Mouse (Mus musculus): ENCODE data around the gene A430078G23Rik. TPM values are rescaled to one million over a fixed set of nuclear protein-coding genes. Genes with fewer than 3 reads are reported as not detected.
A peak's percentile ranks its signal among the peaks of the same experiment; 100 is the strongest.
"Not testable (repeated sequence)": the region's sequence is repeated elsewhere in the genome, so short reads cannot be mapped to it uniquely, and the experiment has no call there.

A430078G23Rik gene
- polyA plus RNA-seq, 1 experiment from 2014 or later, result not detected

DNA sequence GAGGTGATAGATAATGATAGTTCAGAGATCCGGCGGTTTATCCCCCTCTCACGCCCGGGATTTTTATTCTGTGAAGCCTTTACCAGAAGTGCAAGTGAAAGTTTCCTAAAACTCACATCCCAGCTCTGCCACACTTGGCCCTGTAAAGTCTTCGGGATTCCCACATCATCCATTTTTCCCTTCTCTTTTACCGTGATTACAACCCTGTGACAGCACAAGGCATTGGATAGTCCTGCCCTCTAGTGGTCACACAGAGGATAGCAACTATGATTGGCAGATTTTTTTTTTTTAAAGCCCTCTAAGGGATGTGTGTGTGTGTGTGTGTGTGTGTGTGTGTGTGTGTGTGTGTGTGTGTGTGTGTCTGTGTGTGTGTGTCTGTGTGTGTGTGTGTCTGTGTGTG is 22.6 kb upstream of the A430078G23Rik start:
- 0 out of 2 replicates have a peak, but pooled peaks have one; percentile 63 for ATAC-seq
- no peaks in the 10 kb centered on the region for H3K4me1 ChIP-seq (replicated peaks)
- WGBS, result 47% methylated on average over 6 of the region's 6 CpGs
- no peak overlapping the region for H3K4me2 ChIP-seq (replicated peaks)
- no peaks in the 10 kb centered on the region for H3K36me3 ChIP-seq
- H3K27ac ChIP-seq, result no peak overlapping the region
- H3K9me3 ChIP-seq, result no peaks in the 10 kb centered on the region
- no peaks in the 10 kb centered on the region for H3K27me3 ChIP-seq
- no peak overlapping the region for H3K9ac ChIP-seq (replicated peaks)
- H3K4me3 ChIP-seq (replicated peaks), result no peak overlapping the region

DNA sequence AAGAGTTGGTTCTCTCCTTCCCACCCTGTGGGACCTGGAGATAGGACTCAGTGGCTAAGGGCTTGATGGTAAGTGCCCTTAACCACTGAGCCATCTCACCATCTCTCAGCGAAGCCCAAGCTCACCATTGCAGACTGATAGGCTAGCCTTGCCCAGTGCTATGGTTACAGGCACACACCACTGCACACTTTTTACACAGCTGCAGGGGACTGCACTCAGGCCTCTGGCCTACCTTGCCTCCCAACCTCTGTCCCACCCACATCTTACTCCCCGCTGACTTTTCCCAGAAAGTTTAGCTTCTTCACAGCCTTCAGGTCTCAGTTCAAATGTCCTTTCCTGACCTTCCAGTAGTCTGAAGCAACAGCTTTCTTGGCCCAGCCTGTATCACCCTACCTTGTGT is 21.5 kb upstream of the A430078G23Rik start:
- 82% methylated on average over 2 of the region's 2 CpGs for WGBS

GRCm38 (mm10) chr8:3335881-3336280 is 17.3 kb upstream of the A430078G23Rik start:
- Histone ChIP-seq H3K4me3 (replicated peaks) (no peak overlapping the region), H3K36me3 (no peaks in the 10 kb centered on the region), H3K27ac (no peak overlapping the region), H3K9me3 (no peaks in the 10 kb centered on the region), H3K9ac (replicated peaks) (no peak overlapping the region), H3K4me1 (replicated peaks) (no peaks in the 10 kb centered on the region), H3K4me2 (replicated peaks) (no peak overlapping the region), H3K27me3 (no peaks in the 10 kb centered on the region)
- 86% methylated on average over 1 of the region's 1 CpGs for WGBS
- no peak for ATAC-seq

More for the DNA sequence above, 21.5 kb upstream of the A430078G23Rik start:
- Histone ChIP-seq H3K9ac (replicated peaks) (no peak overlapping the region), H3K4me3 (replicated peaks) (no peak overlapping the region), H3K4me1 (replicated peaks) (no peaks in the 10 kb centered on the region), H3K9me3 (no peaks in the 10 kb centered on the region), H3K36me3 (no peaks in the 10 kb centered on the region), H3K4me2 (replicated peaks) (no peak overlapping the region), H3K27ac (no peak overlapping the region), H3K27me3 (no peaks in the 10 kb centered on the region)
- ATAC-seq, result peak; percentile 11; the same call in 1 of the 2 replicates

DNA sequence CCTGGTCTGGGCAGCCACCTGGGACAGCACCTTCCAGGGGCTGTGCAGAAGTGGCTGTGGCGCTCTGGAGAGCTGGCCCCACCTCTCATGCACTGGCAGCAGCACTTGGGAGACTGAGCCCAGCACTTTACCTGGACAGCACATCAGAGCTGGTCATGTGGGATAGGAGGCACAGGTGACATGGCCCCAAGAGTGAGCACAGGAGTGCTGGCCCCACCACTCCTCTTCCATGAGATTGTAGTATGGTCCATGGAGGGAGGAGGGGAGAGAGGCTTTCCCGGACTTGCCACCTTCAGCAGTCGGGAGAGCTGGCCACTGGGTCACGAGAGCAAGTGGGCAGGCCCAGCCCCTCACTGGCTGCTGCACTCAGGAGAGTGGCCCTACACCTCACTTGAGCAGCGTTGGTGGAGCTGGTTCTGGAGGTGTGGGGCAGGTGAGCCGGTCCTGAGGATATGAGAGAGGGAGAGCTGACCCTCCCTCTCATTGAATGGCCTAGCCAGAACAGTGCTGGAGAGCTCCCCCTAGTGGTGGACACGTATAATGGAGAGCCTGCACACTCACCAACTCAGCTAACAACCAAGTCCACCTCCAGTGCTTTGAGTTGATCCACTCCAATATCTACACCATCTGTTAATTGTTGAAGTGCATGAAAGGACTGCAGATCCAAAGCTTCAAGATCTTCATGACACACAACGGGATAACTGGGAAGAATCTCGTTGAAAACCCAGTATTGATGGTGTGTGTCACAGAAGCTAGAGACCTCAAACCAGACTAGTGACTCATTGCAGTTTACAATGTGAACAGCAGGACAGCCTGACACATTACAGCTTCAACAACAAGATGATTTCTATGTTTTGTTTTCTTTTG is 16.3 kb upstream of the A430078G23Rik start:
- Histone ChIP-seq H3K4me2 (replicated peaks) (no peak overlapping the region), H3K9ac (replicated peaks) (no peak overlapping the region), H3K9me3 (no peaks in the 10 kb centered on the region), H3K27me3 (no peaks in the 10 kb centered on the region), H3K4me3 (replicated peaks) (no peak overlapping the region), H3K36me3 (no peaks in the 10 kb centered on the region), H3K4me1 (replicated peaks) (no peaks in the 10 kb centered on the region), H3K27ac (no peak overlapping the region)
- peak; percentile 65 for ATAC-seq
- WGBS, result 63% methylated on average over 9 of the region's 9 CpGs

DNA sequence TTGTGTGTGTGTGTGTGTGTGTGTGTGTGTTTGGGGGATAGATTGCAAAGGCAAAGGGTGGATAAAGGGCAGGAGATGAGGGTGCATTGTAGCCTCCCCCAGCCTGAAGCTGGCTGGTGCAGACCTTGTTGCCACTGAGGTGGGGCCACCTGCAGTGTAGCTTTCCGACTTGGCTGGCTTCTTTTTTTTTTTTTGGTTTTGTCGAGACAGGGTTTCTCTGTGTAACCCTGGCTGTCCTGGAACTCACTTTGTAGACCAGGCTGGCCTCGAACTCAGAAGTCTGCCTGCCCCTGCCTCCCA is 15.7 kb upstream of the A430078G23Rik start:
- 78% methylated on average over 3 of the region's 3 CpGs for WGBS

GRCm38 (mm10) chr8:3337971-3338370 is 15.2 kb upstream of the A430078G23Rik start:
- Histone ChIP-seq H3K36me3 (no peaks in the 10 kb centered on the region), H3K4me3 (replicated peaks) (no peak overlapping the region), H3K9ac (replicated peaks) (no peak overlapping the region), H3K4me2 (replicated peaks) (no peak overlapping the region), H3K4me1 (replicated peaks) (no peaks in the 10 kb centered on the region), H3K9me3 (no peaks in the 10 kb centered on the region), H3K27ac (no peak overlapping the region), H3K27me3 (no peaks in the 10 kb centered on the region)
- ATAC-seq, result no peak
- WGBS, result 94% methylated on average over 11 of the region's 11 CpGs

More for the DNA sequence above, 15.7 kb upstream of the A430078G23Rik start:
- H3K9me3 ChIP-seq; H3K4me3 ChIP-seq (replicated peaks); ATAC-seq; H3K36me3 ChIP-seq; H3K9ac ChIP-seq (replicated peaks); H3K27me3 ChIP-seq; H3K4me1 ChIP-seq (replicated peaks); H3K27ac ChIP-seq; H3K4me2 ChIP-seq (replicated peaks): not testable (repeated sequence)

- 92% methylated on average over 3 of the region's 3 CpGs for WGBS
These were observed 12.5 kb upstream of the A430078G23Rik start for GRCm38 (mm10) chr8:3340711-3341110.

GRCm38 (mm10) chr8:3345337-3345736 is 7.9 kb upstream of the A430078G23Rik start:
- no peak for ATAC-seq
- H3K9me3 ChIP-seq, result no peaks in the 10 kb centered on the region
- no peak overlapping the region for H3K9ac ChIP-seq (replicated peaks)
- no peaks in the 10 kb centered on the region for H3K27me3 ChIP-seq
- WGBS, result 93% methylated on average over 6 of the region's 6 CpGs
- H3K4me2 ChIP-seq (replicated peaks), result no peak overlapping the region
- H3K36me3 ChIP-seq, result no peaks in the 10 kb centered on the region
- H3K4me3 ChIP-seq (replicated peaks), result no peak overlapping the region
- H3K4me1 ChIP-seq (replicated peaks), result no peaks in the 10 kb centered on the region
- no peak overlapping the region for H3K27ac ChIP-seq

More at GRCm38 (mm10) chr8:3340711-3341110, 12.5 kb upstream of the A430078G23Rik start:
- not testable (repeated sequence) for H3K36me3 ChIP-seq; H3K4me1 ChIP-seq (replicated peaks); ATAC-seq; H3K9me3 ChIP-seq; H3K27ac ChIP-seq; H3K9ac ChIP-seq (replicated peaks); H3K27me3 ChIP-seq; H3K4me2 ChIP-seq (replicated peaks); H3K4me3 ChIP-seq (replicated peaks)

GRCm38 (mm10) chr8:3346691-3347413 is 6.4 kb upstream of the A430078G23Rik start:
- H3K27me3 ChIP-seq, result no peaks in the 10 kb centered on the region
- H3K9ac ChIP-seq (replicated peaks), result no peak overlapping the region
- no peak overlapping the region for H3K4me3 ChIP-seq (replicated peaks)
- no peak for ATAC-seq
- WGBS, result 89% methylated on average over 5 of the region's 5 CpGs
- no peak overlapping the region for H3K27ac ChIP-seq
- H3K4me2 ChIP-seq (replicated peaks), result no peak overlapping the region
- H3K9me3 ChIP-seq, result no peaks in the 10 kb centered on the region
- no peaks in the 10 kb centered on the region for H3K36me3 ChIP-seq
- no peaks in the 10 kb centered on the region for H3K4me1 ChIP-seq (replicated peaks)

- no peak overlapping the region for H3K27ac ChIP-seq
- H3K4me2 ChIP-seq (replicated peaks), result no peak overlapping the region
- H3K36me3 ChIP-seq, result no peaks in the 10 kb centered on the region
- 63% methylated on average over 13 of the region's 13 CpGs for WGBS
- no peak for ATAC-seq
- H3K9ac ChIP-seq (replicated peaks), result no peak overlapping the region
- H3K4me1 ChIP-seq (replicated peaks), result no peaks in the 10 kb centered on the region
- no peak overlapping the region for H3K4me3 ChIP-seq (replicated peaks)
- H3K9me3 ChIP-seq, result no peaks in the 10 kb centered on the region
- no peaks in the 10 kb centered on the region for H3K27me3 ChIP-seq
These were observed 4.9 kb upstream of the A430078G23Rik start for GRCm38 (mm10) chr8:3348142-3348823.

DNA sequence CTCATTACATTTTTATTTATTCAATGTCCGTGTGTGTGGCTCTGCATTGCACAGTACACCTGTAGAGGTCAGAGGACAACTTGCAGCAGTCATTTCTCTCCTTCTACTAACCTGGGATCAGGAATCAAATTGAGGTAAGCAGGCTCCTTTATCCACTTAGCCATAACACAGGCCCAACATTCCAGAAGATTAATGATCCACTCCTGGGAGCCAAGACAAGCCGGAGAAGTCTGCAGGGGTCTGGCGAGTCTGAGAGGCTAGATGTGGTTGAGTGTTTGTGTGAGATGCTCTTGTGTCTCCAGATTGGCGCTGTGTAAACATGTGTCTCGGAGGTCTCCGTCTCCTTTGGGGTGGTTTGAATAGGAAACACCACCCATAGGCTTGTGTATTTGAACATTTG is 2.5 kb upstream of the A430078G23Rik start:
- no peaks in the 10 kb centered on the region for H3K27me3 ChIP-seq
- ATAC-seq, result no peak
- 78% methylated on average over 6 of the region's 6 CpGs for WGBS
- no peaks in the 10 kb centered on the region for H3K4me1 ChIP-seq (replicated peaks)
- H3K36me3 ChIP-seq, result no peaks in the 10 kb centered on the region
- no peak overlapping the region for H3K4me2 ChIP-seq (replicated peaks)
- no peak overlapping the region for H3K9ac ChIP-seq (replicated peaks)
- H3K27ac ChIP-seq, result no peak overlapping the region
- no peak overlapping the region for H3K4me3 ChIP-seq (replicated peaks)
- no peaks in the 10 kb centered on the region for H3K9me3 ChIP-seq

DNA sequence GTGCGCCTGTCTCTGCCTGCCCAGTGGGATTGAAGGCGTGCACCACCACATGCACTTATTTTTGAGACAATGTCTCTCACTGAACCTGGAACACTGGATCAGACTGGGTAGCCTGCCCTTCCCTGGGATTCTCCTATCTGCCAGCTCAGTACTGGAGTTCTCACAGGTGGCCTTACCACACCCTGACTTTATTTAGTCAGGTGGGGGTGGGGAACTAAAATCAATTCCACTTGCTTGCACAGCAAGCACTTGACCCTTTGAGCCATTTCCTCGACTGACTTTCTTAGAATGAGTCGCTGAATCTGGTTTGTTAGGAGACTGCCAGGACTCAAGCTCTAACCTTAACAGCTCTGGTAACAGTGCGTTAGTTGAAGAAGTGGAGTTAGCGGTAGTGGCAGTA is 500 bp upstream of the A430078G23Rik start:
- Histone ChIP-seq H3K4me2 (replicated peaks) (no peak overlapping the region), H3K9me3 (no peaks in the 10 kb centered on the region), H3K36me3 (no peaks in the 10 kb centered on the region), H3K9ac (replicated peaks) (no peak overlapping the region), H3K27ac (no peak overlapping the region), H3K4me1 (replicated peaks) (no peaks in the 10 kb centered on the region), H3K27me3 (no peaks in the 10 kb centered on the region), H3K4me3 (replicated peaks) (no peak overlapping the region)
- WGBS, result 84% methylated on average over 6 of the region's 6 CpGs
- ATAC-seq, result no peak

All from midbrain, embryonic 13.5 days (tissue).